Mouse (Mus musculus) liver, embryonic 16.5 days (tissue): Measurements from ENCODE around the gene Tcte2. TPM values are rescaled to one million over a fixed set of nuclear protein-coding genes. Genes with fewer than 3 reads are reported as not detected.
"Not testable (repeated sequence)": the region's sequence is repeated elsewhere in the genome, so short reads cannot be mapped to it uniquely, and the experiment has no call there.

Experiments used
- ATAC-seq: fragments of 200-750 bp; cut with Nextera tagmentation; 2 replicates; pipeline ENCODE4 v1.8.0; 2017; ENCODE audit warnings: low read depth, mild to moderate bottlenecking, moderate number of reproducible peaks, moderate library complexity
- H3K27ac ChIP-seq: fragments of 300-500 bp; sonication (generic); 2 replicates; pipeline ENCODE4 v1.5.1; 2014; ENCODE audit warnings: mild to moderate bottlenecking, low read length
- H3K27me3 ChIP-seq: fragments of 300-500 bp; sonication (generic); 2 replicates; pipeline ENCODE4 v1.6.1; 2014; ENCODE audit warnings: low read depth, low read length, mixed read lengths; ENCODE audit not compliant: control insufficient read depth, insufficient read depth
- H3K36me3 ChIP-seq: fragments of 300-500 bp; sonication (generic); 2 replicates; pipeline ENCODE4 v1.6.1; 2014; ENCODE audit warnings: mild to moderate bottlenecking; ENCODE audit not compliant: control insufficient read depth, insufficient read depth
- H3K4me1 ChIP-seq: fragments of 300-500 bp; sonication (generic); 2 replicates; pipeline ENCODE4 v1.6.1; 2014; ENCODE audit warnings: low read depth, low read length, mixed read lengths; ENCODE audit not compliant: control insufficient read depth
- H3K4me2 ChIP-seq: fragments of 300-500 bp; sonication (generic); 2 replicates; pipeline ENCODE4 v1.6.1; 2014; ENCODE audit warnings: low read depth, low read length, mixed read lengths
- H3K4me3 ChIP-seq: fragments of 300-500 bp; sonication (generic); 2 replicates; pipeline ENCODE4 v1.5.1; 2014; ENCODE audit warnings: low read depth, mild to moderate bottlenecking, low read length
- H3K9ac ChIP-seq: fragments of 300-500 bp; sonication (generic); 2 replicates; pipeline ENCODE4 v1.6.1; 2014; ENCODE audit warnings: low read depth, low read length
- H3K9me3 ChIP-seq: fragments of 300-500 bp; sonication (generic); replicated peaks from 2 replicates; pipeline ENCODE4 v1.6.1; 2016; ENCODE audit warnings: low read length; ENCODE audit not compliant: control insufficient read depth
- WGBS: fragments of 180-500 bp; shearing (Covaris S2); extraction: QIAGEN DNeasy Blood & Tissue Kit; methylation state at CpG from one replicate; pipeline ENCODE4 v1.1.7; 2014; ENCODE audit not compliant: insufficient replicate concordance; 5-methylcytosine and 5-hydroxymethylcytosine counted together
- polyA plus RNA-seq: library from polyadenylated mRNA; unstranded; fragments of >200 nt; fragmentation: Nextera tagmentation; extraction: Ambion mirVana; gene quantifications from 2 replicates; pipeline ENCODE4 v1.2.1, GENCODE M21; 2015

Tcte2 gene
- polyA plus RNA-seq = 0.39 and 1.1 TPM in 2 replicates

DNA sequence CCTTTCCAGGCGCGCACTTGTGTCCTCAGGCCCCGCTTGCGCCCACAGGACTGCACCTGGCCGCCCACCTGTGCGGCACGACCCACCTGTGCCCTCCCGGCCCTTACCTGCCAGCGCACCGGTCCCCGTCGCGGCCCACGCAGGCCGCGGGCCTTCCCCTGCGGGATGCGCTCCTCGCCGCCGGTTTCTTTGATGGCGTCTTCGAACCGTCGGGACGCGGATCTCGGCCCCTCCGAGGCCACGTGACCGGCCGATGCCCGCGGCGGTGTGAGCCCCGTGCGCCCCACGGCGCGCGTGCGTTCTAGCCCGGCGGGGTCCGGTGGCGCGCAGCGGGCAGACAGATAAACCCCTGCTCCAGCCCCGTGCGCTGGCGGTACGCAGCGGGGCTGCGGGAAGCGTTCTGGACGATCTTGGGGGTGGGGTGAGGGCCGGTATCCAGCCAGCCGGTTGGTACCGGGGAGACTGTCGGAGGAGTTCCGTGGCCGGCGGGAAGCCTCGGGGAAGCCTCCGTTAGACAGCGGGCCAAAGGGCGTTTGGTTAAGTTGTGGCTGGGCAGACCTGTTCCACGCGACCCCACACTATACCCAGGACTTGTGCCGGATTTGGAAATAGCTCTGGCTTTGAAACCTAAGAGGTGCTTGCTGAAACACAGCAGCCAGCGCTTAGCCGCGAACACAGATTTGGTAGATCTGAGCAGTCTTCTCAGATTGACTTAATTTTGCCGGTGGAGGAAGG lies at the start of gene Tcte2:
Gene Tcte2 (minus strand): TSS at position 647 of the 735 bp plus-strand sequence.
- no peak; the same call in 1 of the 2 replicates for ATAC-seq
- WGBS = 1% methylated on average over 74 of the region's 74 CpGs

DNA sequence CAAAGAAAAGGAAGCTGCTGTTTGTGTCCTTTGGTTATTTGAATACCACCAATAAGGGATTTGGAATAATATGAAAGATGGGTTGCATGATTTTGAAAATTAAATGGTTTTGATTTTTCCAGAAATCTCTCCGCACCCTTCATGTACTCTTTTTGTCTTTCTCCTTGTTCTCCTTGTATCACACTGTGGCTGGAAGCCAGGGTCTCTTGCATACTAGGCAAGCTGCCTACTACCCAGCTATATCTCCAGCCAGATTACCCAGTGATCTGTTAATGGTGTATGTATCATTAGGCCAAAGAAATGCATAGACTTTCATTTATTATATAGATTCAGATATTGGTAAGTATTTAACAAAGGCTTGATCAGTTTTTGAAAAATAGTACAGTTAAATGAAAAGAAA lies 44.4 kb upstream of the Tcte2 start:
- H3K27me3 ChIP-seq = no peaks in the 10 kb centered on the region
- H3K4me3 ChIP-seq = no peak overlapping the region
- no peak for ATAC-seq

More for the DNA sequence above, at the start of gene Tcte2:
- H3K4me2 ChIP-seq = peak within 1 kb of the TSS; percentile 59
- H3K4me3 ChIP-seq = peak within 1 kb of the TSS; percentile 64
- H3K36me3 ChIP-seq = no peaks in the 10 kb centered on the region
- H3K9me3 ChIP-seq = no peaks in the 10 kb centered on the region
- peaks cover 37% of the 10 kb centered on the region for H3K27me3 ChIP-seq
- H3K27ac ChIP-seq = peak within 1 kb of the TSS; percentile 50
- H3K4me1 ChIP-seq = no peaks in the 10 kb centered on the region
- peak within 1 kb of the TSS; percentile 61 for H3K9ac ChIP-seq

DNA sequence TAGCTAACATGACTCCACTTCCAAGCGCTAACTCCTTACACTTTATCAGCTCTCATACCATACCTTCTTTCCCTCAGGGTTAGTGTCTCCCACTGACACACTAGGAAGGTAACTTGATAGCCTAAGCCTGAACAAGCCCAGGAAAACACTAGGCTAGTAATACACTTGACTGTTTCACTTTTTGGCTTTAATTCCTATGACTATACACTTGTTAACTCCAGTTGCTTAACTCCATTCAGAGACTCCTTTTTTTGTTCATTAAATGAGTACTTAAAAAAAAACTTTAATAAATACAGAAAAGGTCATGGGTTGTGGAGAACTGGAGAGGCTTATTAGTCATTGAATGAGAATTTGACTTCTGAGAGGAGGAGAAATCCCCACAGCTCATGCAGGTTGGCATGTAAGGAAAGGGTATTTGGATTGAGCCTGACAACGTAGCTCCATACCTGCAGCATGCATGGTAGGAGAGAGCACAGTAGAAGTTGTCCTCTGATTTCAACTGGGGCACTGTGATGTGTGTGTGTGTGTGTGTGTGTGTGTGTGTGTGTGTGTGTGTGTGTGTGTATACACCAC lies 41.3 kb upstream of the Tcte2 start:
- Histone ChIP-seq H3K4me3 (no peak overlapping the region), H3K4me1 (no peaks in the 10 kb centered on the region), H3K27ac (no peak overlapping the region), H3K36me3 (no peaks in the 10 kb centered on the region), H3K27me3 (no peaks in the 10 kb centered on the region), H3K9ac (no peak overlapping the region), H3K9me3 (no peaks in the 10 kb centered on the region), H3K4me2 (no peak overlapping the region)
- WGBS = 68% methylated on average over 2 of the region's 2 CpGs
- ATAC-seq = no peak

More for the DNA sequence above, 44.4 kb upstream of the Tcte2 start:
- Histone ChIP-seq H3K27ac (no peak overlapping the region), H3K4me2 (no peak overlapping the region), H3K9me3 (no peaks in the 10 kb centered on the region), H3K36me3 (no peaks in the 10 kb centered on the region), H3K4me1 (no peaks in the 10 kb centered on the region), H3K9ac (no peak overlapping the region)
- 74% methylated on average over 1 of the region's 1 CpGs for WGBS

DNA sequence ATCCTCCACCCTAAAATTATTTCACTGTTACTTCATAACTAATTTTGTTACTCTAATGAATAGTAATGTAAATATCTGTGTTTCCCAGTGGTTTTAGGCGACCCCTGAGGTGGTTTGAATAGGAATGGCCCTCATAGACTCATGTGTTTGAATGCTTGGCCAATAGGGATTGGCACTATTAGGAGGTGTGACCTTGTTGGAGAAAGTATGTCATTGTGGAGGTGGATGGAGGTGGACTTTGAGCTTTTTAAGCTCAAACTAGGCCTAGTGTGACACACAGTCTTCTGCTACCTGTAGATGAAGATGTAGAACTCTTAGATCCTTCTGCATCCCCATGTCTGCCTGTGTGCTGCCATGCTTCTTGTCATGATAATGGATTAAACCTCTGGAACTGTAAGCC lies 36.1 kb upstream of the Tcte2 start:
- no peak for ATAC-seq
- no peaks in the 10 kb centered on the region for H3K9me3 ChIP-seq
- H3K4me3 ChIP-seq = no peak overlapping the region
- no peaks in the 10 kb centered on the region for H3K36me3 ChIP-seq
- no peaks in the 10 kb centered on the region for H3K27me3 ChIP-seq
- no peak overlapping the region for H3K9ac ChIP-seq
- no peaks in the 10 kb centered on the region for H3K4me1 ChIP-seq
- H3K4me2 ChIP-seq = no peak overlapping the region
- WGBS = 27% methylated on average over 1 of the region's 1 CpGs
- H3K27ac ChIP-seq = no peak overlapping the region

DNA sequence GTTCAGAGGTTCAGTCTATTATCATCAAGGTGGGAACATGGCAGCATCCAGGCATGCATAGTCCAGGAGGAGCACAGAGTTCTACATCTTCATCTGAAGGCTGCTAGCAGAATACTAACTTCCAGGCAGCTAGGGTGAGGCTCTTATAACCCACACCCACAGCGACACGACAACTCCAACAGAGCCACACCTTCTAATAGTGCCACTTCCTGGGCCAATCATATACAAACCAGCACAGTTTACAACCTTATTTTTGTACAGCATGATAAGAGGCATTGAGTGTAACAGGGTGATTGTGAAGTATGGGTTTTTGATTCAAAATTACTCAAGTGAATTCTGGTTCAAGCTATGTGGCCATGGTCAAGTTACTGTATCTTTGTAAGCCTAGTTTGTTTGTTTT lies 28.4 kb upstream of the Tcte2 start:
- not testable (repeated sequence) for H3K4me3 ChIP-seq, H3K36me3 ChIP-seq, H3K4me2 ChIP-seq, H3K9ac ChIP-seq, H3K27me3 ChIP-seq, H3K27ac ChIP-seq, H3K4me1 ChIP-seq, H3K9me3 ChIP-seq, ATAC-seq
- WGBS = 69% methylated on average over 2 of the region's 2 CpGs

DNA sequence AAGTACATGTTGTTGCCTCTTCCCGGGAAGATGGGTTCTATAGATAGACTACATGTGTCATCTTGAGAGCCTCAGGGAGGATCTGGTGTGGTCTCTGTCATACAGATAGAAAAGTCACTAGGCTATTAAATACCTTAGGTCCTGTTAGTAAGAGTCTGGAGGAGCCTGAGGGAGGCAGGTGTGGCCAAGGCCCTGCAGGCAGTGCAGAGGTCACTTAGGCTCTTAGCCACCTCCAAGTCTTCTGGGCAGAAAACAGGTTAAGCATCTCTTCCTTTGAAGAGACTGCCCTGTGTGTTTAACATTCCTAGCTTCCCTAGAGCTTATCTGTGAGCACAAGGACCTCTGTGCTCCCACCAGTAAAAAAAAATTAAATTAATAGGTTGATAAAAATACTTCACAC lies 21.8 kb upstream of the Tcte2 start:
- H3K9me3 ChIP-seq = no peaks in the 10 kb centered on the region
- H3K4me1 ChIP-seq = no peaks in the 10 kb centered on the region
- no peak overlapping the region for H3K9ac ChIP-seq
- no peak for ATAC-seq
- WGBS = 57% methylated on average over 1 of the region's 1 CpGs
- no peak overlapping the region for H3K4me2 ChIP-seq
- H3K27me3 ChIP-seq = no peaks in the 10 kb centered on the region
- H3K4me3 ChIP-seq = no peak overlapping the region
- no peaks in the 10 kb centered on the region for H3K36me3 ChIP-seq
- no peak overlapping the region for H3K27ac ChIP-seq

DNA sequence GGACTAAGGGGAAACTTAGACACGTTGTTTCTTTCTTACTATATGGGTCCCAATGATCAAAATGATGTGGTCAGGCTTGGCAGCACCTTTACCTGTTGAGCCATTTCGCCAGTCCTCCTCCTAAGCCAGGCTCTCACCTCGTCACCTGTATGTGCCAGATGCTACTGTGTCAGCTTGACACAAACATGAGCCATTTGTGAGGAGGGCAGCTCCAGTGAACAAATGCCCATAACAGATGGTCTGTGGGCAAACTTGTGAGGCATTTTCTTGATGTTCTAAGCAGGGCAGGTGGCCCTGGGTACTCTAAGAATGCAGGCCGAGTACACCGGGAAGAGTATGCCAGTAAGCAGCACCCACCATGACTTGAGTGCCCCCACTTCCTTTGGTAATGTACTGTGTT lies 20.3 kb upstream of the Tcte2 start:
- Histone ChIP-seq H3K9ac (no peak overlapping the region), H3K36me3 (no peaks in the 10 kb centered on the region), H3K27ac (no peak overlapping the region), H3K4me1 (no peaks in the 10 kb centered on the region), H3K4me3 (no peak overlapping the region), H3K4me2 (no peak overlapping the region), H3K27me3 (no peaks in the 10 kb centered on the region), H3K9me3 (no peaks in the 10 kb centered on the region)
- ATAC-seq = no peak
- 55% methylated on average over 5 of the region's 5 CpGs for WGBS

DNA sequence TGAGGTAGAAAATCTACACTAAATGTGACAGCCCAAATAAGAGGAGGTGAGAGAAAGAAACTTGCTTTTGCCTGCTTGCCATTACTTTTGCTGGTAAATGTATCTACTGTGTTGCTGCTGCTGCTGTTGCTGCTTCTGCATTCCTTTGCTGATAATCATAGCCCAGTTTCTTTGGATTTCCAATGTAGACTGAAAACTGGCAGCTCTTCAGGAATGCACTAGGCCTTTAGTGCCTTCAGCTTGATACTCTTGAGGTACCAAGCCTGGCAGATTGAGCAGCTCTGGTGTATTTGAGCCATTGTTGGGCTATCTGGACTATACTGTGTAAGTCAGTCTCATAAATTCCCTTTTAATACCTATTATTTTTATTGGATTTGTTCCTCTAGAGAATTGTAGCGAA lies 17.2 kb upstream of the Tcte2 start:
- Histone ChIP-seq H3K4me2 (no peak overlapping the region), H3K36me3 (no peaks in the 10 kb centered on the region), H3K4me3 (no peak overlapping the region), H3K9me3 (no peaks in the 10 kb centered on the region), H3K4me1 (no peaks in the 10 kb centered on the region), H3K27ac (no peak overlapping the region), H3K27me3 (no peaks in the 10 kb centered on the region), H3K9ac (no peak overlapping the region)
- 45% methylated on average over 1 of the region's 1 CpGs for WGBS
- no peak for ATAC-seq

DNA sequence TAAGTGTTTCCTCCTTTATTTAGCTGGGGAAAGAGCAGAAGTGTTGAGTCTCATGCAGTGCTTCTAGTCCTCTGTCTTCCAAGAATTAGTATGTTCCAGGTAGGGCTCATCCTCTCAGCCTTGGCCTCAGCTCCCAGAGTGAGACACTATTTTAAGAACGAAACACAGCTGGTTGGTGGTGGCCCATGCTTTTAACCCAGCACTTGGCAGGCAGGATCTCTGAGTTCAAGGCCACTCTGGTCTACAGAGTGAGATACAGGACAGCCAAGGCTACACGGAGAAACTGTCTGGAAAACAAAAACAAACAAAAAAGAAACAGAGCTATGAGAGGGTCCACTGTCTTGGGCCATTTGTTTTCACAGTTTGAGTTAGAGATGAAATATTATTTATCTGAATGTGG lies 16.1 kb upstream of the Tcte2 start:
- no peaks in the 10 kb centered on the region for H3K27me3 ChIP-seq
- no peaks in the 10 kb centered on the region for H3K4me1 ChIP-seq
- H3K9ac ChIP-seq = no peak overlapping the region
- no peak for ATAC-seq
- H3K36me3 ChIP-seq = no peaks in the 10 kb centered on the region
- no peak overlapping the region for H3K27ac ChIP-seq
- no peaks in the 10 kb centered on the region for H3K9me3 ChIP-seq
- no peak overlapping the region for H3K4me2 ChIP-seq
- WGBS = 40% methylated on average over 2 of the region's 2 CpGs
- H3K4me3 ChIP-seq = no peak overlapping the region
